Mouse (Mus musculus): ENCODE results near the gene Vax1.

Gene Vax1

DNA sequence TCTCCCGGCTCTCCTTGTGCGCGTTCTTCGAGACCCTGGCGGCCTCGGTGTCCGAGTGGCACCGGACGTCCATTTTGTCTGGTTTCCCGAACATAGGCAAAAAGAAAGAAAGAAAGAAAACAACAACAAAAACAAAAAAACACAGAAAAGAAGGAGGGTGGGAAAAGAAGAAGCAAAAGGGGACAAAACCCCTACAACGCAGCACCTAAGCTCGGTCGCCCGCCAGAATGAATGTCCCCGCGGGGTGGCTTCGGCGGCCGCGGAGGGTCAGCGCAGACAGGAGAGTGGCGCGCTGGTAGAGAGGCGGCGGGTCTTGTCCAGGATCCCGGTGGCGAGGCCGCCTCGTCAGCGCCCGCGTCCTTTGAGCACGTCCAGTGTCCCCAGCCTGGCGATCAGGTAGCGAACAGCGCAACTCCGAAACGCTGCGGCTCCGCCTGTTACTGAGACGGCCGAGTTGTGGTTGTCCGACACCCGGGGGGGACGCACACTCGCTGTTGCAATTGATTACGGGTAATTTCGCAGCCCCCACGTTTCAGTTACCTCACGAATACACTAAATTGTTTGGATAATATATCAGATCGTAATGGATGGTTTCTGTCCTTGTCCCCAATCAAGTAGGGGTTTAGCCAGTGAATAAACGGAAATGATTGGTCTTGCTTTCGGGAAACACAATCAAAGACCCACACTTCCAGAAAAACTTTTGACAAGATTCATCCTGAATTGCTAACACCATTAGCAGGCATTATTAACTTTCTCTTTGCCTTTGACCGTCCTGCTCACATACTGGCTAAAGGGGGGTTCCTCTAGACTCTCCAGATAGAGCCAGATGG lies at the start of gene Vax1:
Gene Vax1, minus strand, starts transcription at position 121 of the 830 bp plus-strand sequence.
- DNase-seq (ENCODE audit: low spot score in 2 of 2), result no peak

DNA sequence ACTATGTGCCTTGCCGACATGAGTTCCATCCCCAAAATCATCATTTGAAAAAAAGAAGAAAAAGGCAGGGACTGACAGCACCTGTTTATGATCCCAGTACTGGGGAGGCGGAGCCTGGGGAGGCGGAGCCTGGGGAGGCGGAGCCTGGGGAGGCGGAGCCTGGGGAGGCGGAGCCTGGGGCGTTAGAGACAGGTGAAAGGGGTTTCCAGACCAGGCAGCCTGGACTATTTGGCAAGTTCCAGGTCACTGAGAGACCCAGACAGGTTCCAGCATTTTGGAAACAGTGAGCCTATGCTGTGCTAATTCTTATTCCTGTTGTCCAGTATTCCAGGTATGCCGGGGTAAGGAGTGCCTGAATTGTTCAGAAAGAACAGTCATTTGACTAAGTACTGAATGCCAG lies 49.1 kb upstream of the Vax1 start, which contains the start of gene Kcnk18:
Gene Kcnk18, plus strand, starts transcription at position 224 of the 400 bp plus-strand sequence.
- DNase-seq (ENCODE audit: low spot score in 2 of 2), result no peak

DNA sequence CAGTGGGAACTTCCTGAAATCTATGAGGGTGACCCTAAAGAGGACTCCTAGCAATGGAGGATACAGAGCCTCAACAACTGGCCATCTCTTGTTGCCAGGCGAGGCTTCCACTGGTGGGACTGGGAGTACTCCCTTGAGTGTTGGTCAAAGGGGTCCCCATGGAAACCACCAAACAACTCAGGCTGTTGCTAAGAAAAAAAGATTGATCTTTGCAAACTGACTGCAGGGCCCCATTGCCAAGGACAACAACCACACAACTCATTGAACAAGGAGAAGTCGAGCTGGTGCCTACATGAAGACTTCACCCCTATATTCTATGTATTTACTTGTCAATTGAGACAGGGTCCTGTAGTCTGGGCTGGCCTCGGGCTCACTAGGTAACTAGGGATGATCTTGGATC lies 47.0 kb upstream of the Vax1 start:
- no peak for DNase-seq (ENCODE audit: low spot score in 2 of 2)

DNA sequence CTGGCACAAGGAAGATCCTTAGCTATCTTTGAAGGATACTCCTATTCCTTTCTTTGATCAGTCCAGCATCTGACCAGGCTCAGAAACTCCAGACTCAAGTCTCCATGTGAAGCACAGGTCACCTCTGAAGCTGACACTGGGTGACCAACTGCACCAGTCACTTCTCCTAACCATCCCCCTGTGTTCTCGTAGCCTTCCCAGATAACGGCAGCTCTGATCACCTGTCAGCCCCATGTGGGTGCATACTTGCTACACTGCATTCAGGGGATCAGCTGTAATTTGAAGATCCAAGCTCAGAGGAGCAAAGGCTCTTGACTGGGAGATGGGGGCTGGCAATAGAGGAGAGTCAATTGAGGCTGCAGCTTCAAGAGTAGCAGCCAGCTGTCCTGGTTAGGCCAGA lies 39.1 kb upstream of the Vax1 start:
- no peak for DNase-seq (ENCODE audit: low spot score in 2 of 2)

DNA sequence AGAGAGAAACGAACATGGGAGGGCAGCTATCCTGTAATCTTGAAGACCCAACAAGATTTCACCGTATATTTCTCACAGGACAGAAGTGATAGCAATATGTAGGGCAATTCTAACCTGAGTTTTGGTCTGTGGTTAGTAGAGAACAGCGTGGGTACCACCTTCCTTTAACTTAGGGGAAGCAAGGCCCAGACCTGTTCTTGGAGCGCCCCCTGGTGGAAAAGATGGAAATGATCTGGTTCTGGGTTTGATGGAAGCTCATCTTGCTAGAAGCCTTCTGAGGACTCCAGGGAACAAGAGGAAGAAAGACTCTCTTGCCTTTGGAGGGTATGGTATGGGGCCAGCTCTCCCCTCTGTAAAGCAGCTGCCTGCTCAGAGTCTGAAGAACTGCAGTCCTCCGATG lies 38.6 kb upstream of the Vax1 start:
- peak; percentile 73 to 82 for DNase-seq (ENCODE audit: low spot score in 2 of 2)

DNA sequence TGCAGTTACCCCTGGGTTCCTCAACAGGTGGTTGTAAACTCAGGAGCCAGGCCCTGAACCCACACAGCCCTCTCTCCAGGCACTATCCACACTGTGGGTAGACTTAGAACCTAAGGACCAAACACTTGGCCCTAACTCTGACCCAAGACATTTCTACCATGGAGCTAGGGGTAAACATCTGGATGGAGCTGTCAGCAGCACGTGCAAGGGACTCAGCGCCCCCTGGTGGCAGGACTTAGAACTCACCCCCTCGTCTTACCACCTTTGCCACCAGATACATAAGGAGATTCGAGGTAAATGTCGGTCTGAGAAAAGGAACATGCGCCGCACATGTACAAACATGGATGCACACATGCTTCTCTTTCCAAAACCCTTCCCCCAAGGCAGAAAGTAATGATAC lies 28.3 kb upstream of the Vax1 start:
- DNase-seq (ENCODE audit: low spot score in 2 of 2), result peak; percentile 27 to 33

DNA sequence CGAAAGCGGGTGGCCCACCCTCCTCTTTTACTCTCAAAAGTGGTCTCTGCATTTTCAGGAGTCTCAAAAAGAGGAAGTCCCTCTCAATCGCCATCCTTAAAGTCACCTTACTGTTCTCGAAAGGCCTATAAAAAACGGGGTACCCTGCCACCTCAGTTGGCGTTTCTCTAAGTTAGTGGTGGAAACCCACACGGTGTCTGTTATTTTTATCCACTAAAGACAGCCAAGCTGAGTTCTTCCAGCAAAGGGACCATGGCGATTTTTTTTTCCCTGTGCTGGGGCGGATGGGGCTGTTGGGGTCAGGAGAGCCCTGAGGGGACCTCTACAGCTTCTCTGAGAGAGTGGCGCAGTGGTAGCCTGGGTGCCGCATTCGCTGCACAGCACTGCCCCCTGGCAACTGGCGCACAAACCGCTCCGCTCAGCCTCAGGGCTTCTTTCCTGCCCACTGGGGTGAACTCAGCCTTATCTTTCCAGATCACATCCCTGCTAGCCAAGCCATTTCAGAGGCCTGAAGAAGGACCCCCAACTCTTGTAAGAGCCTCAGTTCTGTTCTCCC lies 26.3 kb upstream of the Vax1 start:
- DNase-seq (ENCODE audit: low spot score in 2 of 2), result peak; percentile 26 to 36

DNA sequence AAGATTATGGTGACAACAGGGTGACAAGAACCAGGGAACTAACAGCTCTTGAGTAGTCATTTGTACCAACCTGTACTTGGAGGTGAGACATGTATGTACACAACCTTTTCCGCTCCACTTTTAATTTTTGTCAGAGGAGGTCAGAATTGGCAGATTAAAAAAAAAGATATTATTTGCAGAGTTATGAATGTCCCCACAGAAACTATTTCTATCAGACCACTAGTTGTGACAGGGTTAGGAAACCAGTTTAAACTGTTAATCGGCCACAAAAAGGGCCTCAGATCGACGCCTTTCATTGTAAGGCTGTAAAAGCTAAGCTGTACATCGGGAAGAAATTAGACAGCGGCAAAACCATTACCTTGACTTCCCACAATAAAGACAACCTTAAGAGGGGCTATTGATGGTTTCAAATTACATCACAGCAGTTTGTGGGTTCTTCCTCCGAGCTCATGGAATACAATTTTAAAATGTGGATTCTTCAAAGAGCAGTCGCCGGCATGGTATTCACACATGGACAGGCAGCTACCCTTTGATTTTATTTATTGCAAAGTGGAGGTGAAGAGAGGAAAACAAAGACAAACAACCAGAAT lies 25.4 kb upstream of the Vax1 start:
- no peak for DNase-seq (ENCODE audit: low spot score in 2 of 2)

DNA sequence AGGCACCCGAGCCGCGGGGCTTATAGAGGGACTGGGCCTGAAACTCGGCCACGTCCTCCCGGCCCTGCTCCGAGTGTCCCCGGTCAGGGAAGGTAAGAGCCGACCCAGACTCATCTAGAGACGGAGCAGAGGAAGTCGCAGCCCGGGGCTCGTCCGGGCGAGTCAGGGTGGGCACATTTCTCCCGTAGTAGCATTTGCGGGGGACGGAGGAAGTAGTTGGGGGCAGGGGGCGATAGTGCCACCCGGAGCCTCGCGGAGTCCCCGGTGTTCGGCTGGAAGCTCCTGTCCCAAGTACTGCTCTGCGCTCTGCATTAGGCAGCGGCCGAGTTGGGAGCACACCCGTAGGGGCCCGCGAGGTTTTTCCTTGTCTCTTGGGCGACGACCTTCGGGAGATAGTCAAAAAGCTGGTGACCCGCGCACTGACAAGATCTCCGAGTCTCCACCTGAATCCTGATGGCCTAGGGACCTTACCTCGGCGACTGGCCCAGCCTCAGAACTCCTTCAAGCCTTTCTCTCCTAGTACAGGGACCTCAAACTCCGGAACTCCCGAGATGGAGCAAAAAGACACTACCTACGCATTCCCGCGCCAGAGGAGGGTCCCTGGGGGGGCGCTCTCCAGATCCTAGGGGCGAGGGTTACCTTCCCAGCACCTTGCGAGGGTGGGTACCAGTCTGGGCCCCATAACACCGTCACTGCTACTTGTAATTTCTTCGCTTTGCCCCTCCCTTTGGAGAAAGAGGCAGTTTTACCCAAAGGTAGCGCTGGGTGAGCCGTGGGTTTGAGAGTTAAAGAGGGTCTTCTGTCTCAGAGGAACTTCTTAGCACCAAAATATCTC lies 24.3 kb upstream of the Vax1 start:
- no peak for DNase-seq (ENCODE audit: low spot score in 2 of 2)

DNA sequence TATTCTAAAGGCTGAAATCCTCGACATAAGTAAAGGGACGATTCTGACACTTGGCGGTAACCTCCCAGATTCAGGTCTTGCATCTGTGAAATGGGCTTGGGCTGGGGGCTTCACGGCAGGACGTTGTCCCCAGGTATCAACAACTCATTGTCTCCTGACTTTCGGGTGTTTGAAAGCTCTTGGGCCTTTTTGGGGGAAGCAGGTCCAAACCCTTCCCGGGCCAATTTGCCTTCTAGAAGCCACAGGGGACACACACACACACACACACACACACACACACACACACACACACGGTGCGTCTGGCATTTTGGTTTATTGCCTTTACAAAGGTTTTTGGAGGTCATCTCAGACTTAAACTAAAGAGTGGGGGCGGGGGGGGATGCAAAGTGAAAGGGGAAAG lies 23.6 kb upstream of the Vax1 start:
- DNase-seq (ENCODE audit: low spot score in 2 of 2), result no peak

DNA sequence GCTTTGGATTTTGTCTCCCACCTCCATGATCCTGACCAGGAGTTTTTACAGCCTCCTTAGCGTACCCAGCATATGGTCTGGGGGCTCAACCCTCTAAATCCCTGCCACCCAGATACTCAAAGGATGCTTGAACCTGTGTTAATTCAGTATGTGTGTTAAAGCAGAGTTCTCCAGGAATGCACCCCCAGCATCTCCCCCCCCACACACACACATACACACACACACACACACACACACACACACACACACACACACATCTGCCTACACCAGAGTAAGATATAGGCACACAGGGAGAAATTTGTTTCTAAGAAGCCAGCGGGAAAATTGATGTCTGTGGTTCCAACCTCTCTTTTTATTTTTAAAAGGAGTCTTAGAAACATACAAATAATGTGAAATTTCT lies 22.6 kb upstream of the Vax1 start:
- no peak for DNase-seq (ENCODE audit: low spot score in 2 of 2)

DNA sequence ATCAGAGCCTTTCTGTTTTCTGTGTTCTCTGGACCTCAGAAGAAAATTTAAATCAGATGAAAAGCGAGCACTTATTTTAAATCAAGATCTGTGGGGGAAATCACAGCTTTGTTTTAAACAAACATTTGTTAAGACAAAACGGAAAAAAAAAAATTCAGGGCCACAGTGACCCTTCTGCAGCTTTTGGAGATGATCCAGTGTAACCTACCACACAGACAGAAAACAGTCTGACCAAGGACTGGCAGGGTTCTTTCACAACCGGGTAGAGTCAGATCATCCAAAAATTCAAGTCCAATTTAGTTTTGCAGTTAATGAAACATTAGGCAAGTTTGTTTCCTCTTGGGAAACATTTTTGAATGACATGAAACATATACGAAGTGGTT lies 21.3 kb upstream of the Vax1 start:
- DNase-seq (ENCODE audit: low spot score in 2 of 2), result no peak

DNA sequence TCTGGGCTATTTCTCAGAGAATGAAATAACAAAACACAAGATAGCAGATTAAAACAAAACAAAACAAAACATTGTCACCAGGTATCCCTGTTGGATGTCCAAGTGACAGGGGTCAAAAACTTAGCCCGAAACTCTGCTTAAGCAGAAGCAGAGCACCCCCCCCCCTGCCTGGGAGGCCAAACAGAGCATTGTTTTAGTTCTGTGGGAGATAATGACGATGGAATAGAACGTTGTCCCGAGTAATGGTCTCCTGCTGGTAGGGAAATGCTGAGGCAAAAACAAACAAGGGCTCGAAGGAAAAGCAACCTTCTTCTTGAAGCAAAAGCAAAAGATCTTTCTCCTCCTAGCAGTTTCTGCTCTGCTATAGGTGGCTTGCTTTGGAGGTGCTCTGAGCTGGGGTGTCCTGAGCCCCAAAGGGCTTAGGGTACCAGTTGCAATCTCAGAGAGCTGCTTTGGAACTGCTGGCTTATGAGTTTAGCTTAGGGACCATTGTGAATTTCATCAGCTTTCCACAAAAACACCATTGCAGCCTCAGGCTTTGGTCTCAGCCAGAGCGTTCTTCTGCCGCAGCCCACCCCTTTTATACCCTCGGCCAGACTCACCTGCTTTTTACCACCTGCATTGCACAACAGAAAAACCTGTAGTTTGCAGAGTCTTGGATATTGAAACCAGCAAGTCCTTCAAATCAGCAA lies 20.7 kb upstream of the Vax1 start:
- no peak for DNase-seq (ENCODE audit: low spot score in 2 of 2)

DNA sequence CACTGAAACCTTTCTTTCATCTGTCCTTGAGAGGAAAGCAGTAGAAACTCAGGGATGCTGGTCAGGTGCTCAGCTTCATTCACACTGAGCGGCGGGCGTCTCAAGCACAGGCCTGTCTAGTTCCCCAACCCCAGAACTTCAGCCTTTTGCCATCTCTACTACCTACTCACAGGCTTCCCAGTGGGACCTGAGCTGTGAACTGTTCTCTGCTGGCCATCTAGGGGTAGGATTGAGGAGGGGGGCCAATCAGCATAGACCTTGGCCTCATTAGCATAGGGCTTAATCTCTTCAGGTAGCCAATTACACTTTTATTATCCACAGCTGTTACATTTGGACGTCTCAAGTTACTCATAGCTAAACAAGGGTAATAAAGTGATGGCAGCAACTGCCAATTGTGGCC lies 19.1 kb upstream of the Vax1 start:
- DNase-seq (ENCODE audit: low spot score in 2 of 2), result no peak

DNA sequence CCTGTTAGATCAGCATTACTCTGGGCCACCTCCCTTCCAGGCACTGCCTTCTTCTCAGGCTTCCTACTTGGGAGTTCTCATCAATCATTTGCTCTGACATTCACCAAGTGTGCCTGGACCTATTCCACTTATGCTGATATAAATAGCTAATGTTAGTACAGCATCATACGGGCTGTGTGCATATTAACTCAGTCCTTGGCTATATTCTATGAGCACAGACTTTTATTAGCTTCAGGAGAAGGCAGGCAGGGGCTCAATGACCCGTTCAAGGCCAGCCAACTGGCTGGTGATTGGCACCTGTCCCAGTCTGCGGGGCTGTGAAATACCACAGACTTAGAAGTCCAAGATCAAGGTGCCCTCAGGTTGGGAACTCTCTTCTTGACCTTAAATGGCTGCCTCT lies 14.1 kb upstream of the Vax1 start:
- no peak for DNase-seq (ENCODE audit: low spot score in 2 of 2)

DNA sequence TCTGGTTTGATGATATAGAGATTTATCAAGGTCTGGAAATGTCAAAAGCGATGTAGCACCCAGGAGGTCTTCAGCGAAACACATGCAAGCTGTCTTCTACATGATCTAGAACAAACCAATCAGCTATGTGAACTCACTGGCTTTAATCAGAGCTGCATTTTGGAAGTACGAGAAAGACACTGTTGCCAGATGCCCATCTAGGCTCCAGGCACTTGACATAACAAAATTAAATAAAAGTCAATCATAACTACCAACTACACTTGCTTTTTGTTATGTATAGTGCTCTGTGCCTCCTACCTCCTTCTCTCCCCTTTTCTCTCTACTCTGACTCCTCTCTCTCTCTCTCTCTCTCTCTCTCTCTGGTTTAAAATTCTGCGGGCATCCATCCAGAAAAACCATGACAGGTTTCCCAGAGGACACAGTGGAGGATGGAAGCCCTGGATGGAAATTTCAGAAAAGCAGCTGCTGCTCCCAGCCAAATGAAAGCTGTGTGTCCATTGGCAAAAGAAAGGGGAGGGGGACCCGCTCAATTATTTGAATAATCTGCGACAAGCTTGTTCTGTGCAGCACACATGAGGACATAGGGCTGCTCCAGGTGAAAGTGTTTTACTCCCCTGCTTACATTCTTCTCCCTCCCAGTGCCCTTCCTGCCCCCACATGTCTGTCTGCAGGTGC lies 3.6 kb upstream of the Vax1 start:
- DNase-seq (ENCODE audit: low spot score in 2 of 2), result no peak

DNA sequence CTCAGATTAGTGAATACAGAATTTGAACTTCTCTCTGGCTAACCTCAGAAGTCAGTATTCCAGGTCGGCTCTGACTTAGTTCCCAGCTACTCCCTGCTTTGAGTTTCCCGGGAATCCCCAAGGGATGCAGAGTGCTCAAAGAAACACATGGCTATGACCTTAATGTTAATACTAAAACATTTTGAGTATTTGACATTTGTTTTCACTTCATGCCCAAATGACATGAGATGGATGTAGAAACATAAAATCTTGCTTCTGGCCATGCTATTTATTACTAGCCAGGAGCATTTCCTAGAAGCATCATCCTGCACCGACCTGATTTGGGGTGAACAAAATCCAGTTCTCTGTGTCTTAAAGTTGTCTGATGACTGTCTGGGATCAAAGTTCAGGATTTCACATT lies 2.9 kb upstream of the Vax1 start:
- DNase-seq (ENCODE audit: low spot score in 2 of 2), result no peak

DNA sequence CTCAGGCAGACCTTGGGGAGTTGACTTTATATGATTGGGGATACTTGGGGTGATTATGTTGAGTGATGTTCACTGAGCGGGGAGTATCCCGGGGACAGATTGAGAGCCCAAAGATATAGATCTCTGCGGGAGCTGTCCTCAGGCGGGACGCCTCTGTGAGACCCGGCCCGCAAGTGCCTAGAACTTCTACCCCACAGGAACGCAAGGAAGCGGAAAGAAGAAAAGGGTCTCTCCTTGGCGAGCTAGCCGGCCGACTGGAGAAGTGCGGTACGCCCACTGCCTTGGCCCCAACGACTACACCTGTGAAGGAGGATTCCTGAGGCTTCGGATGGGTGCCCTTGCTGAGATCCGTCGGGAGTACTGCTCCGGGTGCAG lies 2.0 kb upstream of the Vax1 start:
- DNase-seq (ENCODE audit: low spot score in 2 of 2), result no peak

DNA sequence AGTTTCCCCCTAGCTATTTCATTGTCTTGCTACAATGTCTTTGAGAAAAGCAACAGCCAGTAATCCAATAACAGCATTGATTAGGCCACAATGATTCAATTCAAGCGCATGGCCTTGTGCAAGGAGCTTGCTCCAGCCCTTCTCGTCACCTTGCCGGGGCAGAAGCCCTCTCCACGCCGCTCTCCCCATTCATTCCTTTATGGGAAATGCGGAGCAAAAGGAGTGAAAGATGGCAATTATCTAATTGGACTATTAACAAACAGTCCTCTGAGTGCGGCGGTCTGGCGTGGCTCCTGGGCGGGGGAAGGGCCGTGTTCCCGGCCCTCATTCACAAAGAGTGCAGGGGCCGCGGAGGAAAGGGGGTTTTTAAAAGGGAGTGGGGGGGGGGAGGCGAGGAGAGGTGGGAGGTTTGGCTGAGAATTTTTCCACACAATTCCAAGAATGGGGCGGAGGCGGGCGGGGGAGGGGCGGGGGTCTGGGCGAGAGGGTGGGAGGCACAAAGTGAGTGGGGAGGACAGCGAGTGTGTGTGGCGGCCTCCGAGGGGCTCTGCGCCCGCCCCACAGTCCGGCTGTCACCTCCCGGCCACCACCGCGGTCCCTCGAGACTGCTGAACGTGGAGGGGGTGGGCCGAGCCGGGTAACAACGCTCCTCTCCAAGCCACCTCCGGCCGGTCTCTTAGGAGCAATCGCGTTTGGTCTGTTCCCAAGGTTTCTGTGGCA lies 1.5 kb upstream of the Vax1 start:
- DNase-seq (ENCODE audit: low spot score in 2 of 2), result no peak

DNA sequence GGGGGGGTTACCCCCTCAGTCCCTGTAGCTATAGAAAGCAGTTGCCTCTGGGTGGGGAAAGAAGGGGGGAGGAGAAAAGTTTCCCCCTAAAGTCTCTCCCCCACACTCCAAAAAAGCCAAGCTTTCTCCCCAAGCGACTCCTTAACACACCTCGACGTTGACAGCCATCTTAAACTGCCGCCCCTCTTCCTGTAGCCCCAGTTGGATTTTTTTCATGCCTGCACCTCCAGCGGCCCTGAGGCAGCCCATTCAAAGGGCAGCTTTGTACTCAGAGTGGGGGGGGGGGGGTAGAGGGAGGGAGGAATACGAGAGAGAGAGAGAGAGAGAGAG lies 875 bp upstream of the Vax1 start:
- DNase-seq (ENCODE audit: low spot score in 2 of 2), result no peak

All from frontal cortex, postnatal 25 days (tissue).